Mouse (Mus musculus) urinary bladder, postnatal 25 days (tissue): Measurements from ENCODE around the gene Zcchc9.
A peak's percentile ranks its signal among the peaks of the same experiment; 100 is the strongest.
"Not testable (repeated sequence)": the region's sequence is repeated elsewhere in the genome, so short reads cannot be mapped to it uniquely, and the experiment has no call there.

Experiments
- DNase-seq: peaks from one replicate; pipeline ENCODE4 v3.0.0; 2022; ENCODE audit warnings: low spot score

Gene Zcchc9

GRCm38 (mm10) chr13:91807155-91807839 lies at the start of gene Zcchc9:
Gene Zcchc9, minus strand, starts transcription at chr13:91807705.
- DNase-seq, result peak; percentile 83

- DNase-seq, result no peak
Measured at GRCm38 (mm10) chr13:91854412-91854811, 46.9 kb upstream of the Zcchc9 start.

GRCm38 (mm10) chr13:91827876-91828275 lies 20.4 kb upstream of the Zcchc9 start:
- no peak for DNase-seq

GRCm38 (mm10) chr13:91826066-91826465 lies 18.6 kb upstream of the Zcchc9 start:
- DNase-seq, result no peak

GRCm38 (mm10) chr13:91824845-91825550 lies 17.5 kb upstream of the Zcchc9 start:
- no peak for DNase-seq

- DNase-seq, result no peak
Measured at GRCm38 (mm10) chr13:91823735-91824134, 16.2 kb upstream of the Zcchc9 start.

GRCm38 (mm10) chr13:91814670-91815069 lies 7.2 kb upstream of the Zcchc9 start:
- no peak for DNase-seq

GRCm38 (mm10) chr13:91809476-91809875 lies 2.0 kb upstream of the Zcchc9 start:
- DNase-seq, result no peak

GRCm38 (mm10) chr13:91807874-91808575 lies 520 bp upstream of the Zcchc9 start:
- no peak for DNase-seq

GRCm38 (mm10) chr13:91801726-91802125 lies 5.8 kb downstream of the Zcchc9 start:
- no peak for DNase-seq

- DNase-seq, result no peak
Measured at GRCm38 (mm10) chr13:91797442-91797841, 10.1 kb downstream of the Zcchc9 start.

GRCm38 (mm10) chr13:91796916-91797315 lies 10.6 kb downstream of the Zcchc9 start:
- DNase-seq, result no peak

- no peak for DNase-seq
Measured at GRCm38 (mm10) chr13:91796003-91796402, 11.5 kb downstream of the Zcchc9 start.

GRCm38 (mm10) chr13:91795593-91795992 lies 11.9 kb downstream of the Zcchc9 start:
- DNase-seq, result no peak

- DNase-seq, result no peak
Measured at GRCm38 (mm10) chr13:91794926-91795436, 12.5 kb downstream of the Zcchc9 start.

- no peak for DNase-seq
Measured at GRCm38 (mm10) chr13:91792035-91792434, 15.5 kb downstream of the Zcchc9 start.

GRCm38 (mm10) chr13:91779892-91780291 lies 27.6 kb downstream of the Zcchc9 start:
- no peak for DNase-seq

GRCm38 (mm10) chr13:91778092-91778491 lies 29.4 kb downstream of the Zcchc9 start:
- DNase-seq, result no peak

- no peak for DNase-seq
Measured at GRCm38 (mm10) chr13:91768683-91769651, 38.5 kb downstream of the Zcchc9 start.

GRCm38 (mm10) chr13:91765627-91766026 lies 41.9 kb downstream of the Zcchc9 start:
- DNase-seq, result no peak

GRCm38 (mm10) chr13:91763654-91764053 lies 43.9 kb downstream of the Zcchc9 start:
- DNase-seq, result not testable (repeated sequence)
